Mouse (Mus musculus) testis, adult 2 months (tissue): ENCODE measurements around the gene Sacs.

Source experiments
- CTCF ChIP-seq: fragments of 200-500 bp; IDR thresholded peaks from 2 replicates; pipeline ENCODE4 v1.5.1; 2012; ENCODE audit warnings: low read depth, mild to moderate bottlenecking, inconsistent platforms, low read length, moderate library complexity; ENCODE audit not compliant: control insufficient read depth, insufficient read depth, insufficient replicate concordance
- POLR2A ChIP-seq: fragments of 200-500 bp; IDR thresholded peaks from 2 replicates; pipeline ENCODE4 v1.6.1; 2012; ENCODE audit warnings: low read depth, mild to moderate bottlenecking, inconsistent platforms, low read length, moderate library complexity; ENCODE audit not compliant: control insufficient read depth

DNA sequence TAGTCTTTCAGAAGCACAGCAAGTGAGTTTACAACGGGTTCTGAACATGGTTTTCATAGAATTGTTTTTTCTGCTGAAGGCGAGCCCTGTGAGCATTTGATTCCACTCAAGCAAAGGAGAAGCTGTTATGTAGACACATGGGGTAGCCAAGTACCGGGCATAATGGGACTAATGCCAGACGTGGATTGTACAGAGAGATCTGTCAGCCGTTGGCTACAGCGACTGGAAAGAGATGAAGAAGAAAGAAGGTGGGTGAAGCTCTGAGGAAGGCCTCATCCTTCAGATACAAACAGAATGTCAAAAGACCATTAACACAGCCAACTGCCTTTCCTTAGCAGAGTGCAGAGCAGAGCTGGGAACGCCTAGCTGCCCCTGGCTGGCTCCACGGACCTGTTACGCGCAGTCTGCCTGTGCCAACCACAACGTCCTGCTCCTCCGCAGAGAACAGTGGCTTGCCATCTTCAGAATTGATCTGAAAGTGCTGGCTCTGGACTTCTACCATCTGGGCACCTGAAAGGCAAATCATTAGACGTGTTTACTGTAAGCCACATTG lies 93.8 kb downstream of the Sacs start:
- no peak for TF ChIP-seq CTCF
- no peak for TF ChIP-seq POLR2A
